24 mouse cellular contexts compared by ENCODE assay signal in genomic region chr1:40132721-40133120, GRCm38 (mm10). TPM values are rescaled to one million over a fixed set of nuclear protein-coding genes. Genes with fewer than 3 reads are reported as not detected.
"Had no signal": no experiment of that assay in that cellular context is flagged by ENCODE, and none has a peak within 500 bp of the region (broad histone marks: within the 10 kb centered on the region; RNA-seq: fewer than 3 reads in every experiment).

No protein-coding gene starts in this region.

- H3K36me3 ChIP-seq: limb, embryonic 12.5 days; limb, embryonic 15.5 days; lung, embryonic 15.5 days; midbrain, embryonic 12.5 days; neural tube, embryonic 13.5 days had no signal

- H3K4me1 ChIP-seq: limb, embryonic 12.5 days; limb, embryonic 15.5 days; lung, embryonic 15.5 days; midbrain, embryonic 12.5 days; neural tube, embryonic 13.5 days had no signal

- DNase-seq: kidney, adult 2 months; kidney, postnatal 36 days; layer of hippocampus, postnatal 36 days; left cerebral cortex, postnatal 4 days; lung, adult 18-20 months; lung, postnatal 10 days; lung, postnatal 36 days; right cerebral cortex, postnatal 25 days; spleen, adult 18-20 months; thymus, adult 18-20 months; thymus, postnatal 14 days; thymus, postnatal 4 days had no signal

- ATAC-seq: intestine, postnatal 0 days; midbrain, embryonic 16.5 days had no signal

- H3K27me3 ChIP-seq: limb, embryonic 12.5 days; limb, embryonic 15.5 days; lung, embryonic 15.5 days; midbrain, embryonic 12.5 days; neural tube, embryonic 13.5 days had no signal

- H3K9me3 ChIP-seq: limb, embryonic 12.5 days; limb, embryonic 15.5 days; lung, embryonic 15.5 days; midbrain, embryonic 12.5 days; neural tube, embryonic 13.5 days had no signal

- H3K27ac ChIP-seq: kidney, postnatal 0 days; limb, embryonic 12.5 days; limb, embryonic 15.5 days; liver, embryonic 14.5 days; lung, embryonic 15.5 days; midbrain, embryonic 12.5 days; neural tube, embryonic 13.5 days had no signal

- H3K4me3 ChIP-seq: limb, embryonic 12.5 days; limb, embryonic 15.5 days; lung, embryonic 15.5 days; midbrain, embryonic 12.5 days; myocyte; neural tube, embryonic 13.5 days had no signal

- H3K9ac ChIP-seq: limb, embryonic 12.5 days; limb, embryonic 15.5 days; liver, embryonic 14.5 days; lung, embryonic 15.5 days; midbrain, embryonic 12.5 days; neural tube, embryonic 13.5 days had no signal

- H3K4me2 ChIP-seq: limb, embryonic 12.5 days; limb, embryonic 15.5 days; lung, embryonic 15.5 days; midbrain, embryonic 12.5 days; neural tube, embryonic 13.5 days had no signal

RNA-seq across cellular contexts. Expression of gene Il1r2, which starts 58.8 kb away (rescaled TPM):
- total RNA-seq: layer of hippocampus, postnatal 36 days had no signal
- polyA plus RNA-seq: kidney, embryonic 14.5 days; midbrain, embryonic 12.5 days; testis, adult 2 months had no signal
